Mouse (Mus musculus): ENCODE results near the gene Gabpb1. TPM values are rescaled to one million over a fixed set of nuclear protein-coding genes. Genes with fewer than 3 reads are reported as not detected.

Gabpb1 gene
- polyA plus RNA-seq, 1 experiment from 2014 or later, result 28.5 TPM

GRCm38 (mm10) chr2:126606688-126607062, 69.5 kb downstream of the Gabpb1 start:
- Histone ChIP-seq H3K27ac (no peak overlapping the region), H3K4me1 (replicated peaks) (peaks cover 18% of the 10 kb centered on the region), H3K27me3 (0 out of 2 replicates have a peak, but pooled peaks cover 2% of the 10 kb centered on the region), H3K36me3 (no peaks in the 10 kb centered on the region), H3K4me2 (no peak overlapping the region), H3K4me3 (replicated peaks) (no peak overlapping the region), H3K9ac (no peak overlapping the region), H3K9me3 (replicated peaks) (no peaks in the 10 kb centered on the region)
- 14% methylated on average over 4 of the region's 4 CpGs for WGBS (ENCODE audit: insufficient replicate concordance)
- no peak for DNase-seq
- no peak for ATAC-seq (ENCODE audit: low read depth)

GRCm38 (mm10) chr2:126606061-126606687, 70.0 kb downstream of the Gabpb1 start:
- Histone ChIP-seq H3K9ac (no peak overlapping the region), H3K27me3 (0 out of 2 replicates have a peak, but pooled peaks cover 2% of the 10 kb centered on the region), H3K27ac (no peak overlapping the region), H3K4me3 (replicated peaks) (no peak overlapping the region), H3K36me3 (no peaks in the 10 kb centered on the region), H3K9me3 (replicated peaks) (no peaks in the 10 kb centered on the region), H3K4me2 (no peak overlapping the region), H3K4me1 (replicated peaks) (peaks cover 18% of the 10 kb centered on the region)
- 64% methylated on average over 15 of the region's 15 CpGs for WGBS (ENCODE audit: insufficient replicate concordance)
- DNase-seq, result no peak
- no peak for ATAC-seq (ENCODE audit: low read depth)

- Histone ChIP-seq H3K9me3 (replicated peaks) (no peaks in the 10 kb centered on the region), H3K4me2 (no peak overlapping the region), H3K36me3 (no peaks in the 10 kb centered on the region), H3K4me3 (replicated peaks) (no peak overlapping the region), H3K4me1 (replicated peaks) (peaks cover 23% of the 10 kb centered on the region), H3K27me3 (0 out of 2 replicates have a peak, but pooled peaks cover 5% of the 10 kb centered on the region), H3K9ac (no peak overlapping the region), H3K27ac (no peak overlapping the region)
- 27% methylated on average over 14 of the region's 14 CpGs for WGBS (ENCODE audit: insufficient replicate concordance)
- ATAC-seq (ENCODE audit: low read depth) (no peak), DNase-seq (no peak)
Measured at GRCm38 (mm10) chr2:126601918-126602600, 74.1 kb downstream of the Gabpb1 start.

GRCm38 (mm10) chr2:126600533-126600932, 75.6 kb downstream of the Gabpb1 start:
- no peak for ATAC-seq (ENCODE audit: low read depth)

GRCm38 (mm10) chr2:126599005-126599404, 77.1 kb downstream of the Gabpb1 start:
- Histone ChIP-seq H3K4me1 (replicated peaks) (peaks cover 26% of the 10 kb centered on the region), H3K36me3 (no peaks in the 10 kb centered on the region), H3K27ac (no peak overlapping the region), H3K4me2 (no peak overlapping the region), H3K27me3 (0 out of 2 replicates have a peak, but pooled peaks cover 3% of the 10 kb centered on the region), H3K4me3 (replicated peaks) (no peak overlapping the region), H3K9ac (no peak overlapping the region), H3K9me3 (replicated peaks) (no peaks in the 10 kb centered on the region)
- DNase-seq, result no peak
- WGBS (ENCODE audit: insufficient replicate concordance), result 13% methylated on average over 3 of the region's 3 CpGs
- no peak for ATAC-seq (ENCODE audit: low read depth)

More at GRCm38 (mm10) chr2:126600533-126600932, 75.6 kb downstream of the Gabpb1 start:
- H3K27ac ChIP-seq, result no peak overlapping the region
- WGBS (ENCODE audit: insufficient replicate concordance), result 58% methylated on average over 14 of the region's 14 CpGs
- no peak overlapping the region for H3K9ac ChIP-seq
- 0 out of 2 replicates have a peak, but pooled peaks cover 3% of the 10 kb centered on the region for H3K27me3 ChIP-seq
- no peaks in the 10 kb centered on the region for H3K9me3 ChIP-seq (replicated peaks)
- no peak overlapping the region for H3K4me2 ChIP-seq
- peaks cover 22% of the 10 kb centered on the region for H3K4me1 ChIP-seq (replicated peaks)
- no peak overlapping the region for H3K4me3 ChIP-seq (replicated peaks)
- H3K36me3 ChIP-seq, result no peaks in the 10 kb centered on the region
- no peak for DNase-seq

- no peak overlapping the region for H3K27ac ChIP-seq
- ATAC-seq (ENCODE audit: low read depth) (no peak), DNase-seq (no peak)
- no peaks in the 10 kb centered on the region for H3K9me3 ChIP-seq (replicated peaks)
- whole genome bisulfite sequencing (ENCODE audit: insufficient replicate concordance), result 70% methylated on average over 2 of the region's 2 CpGs
- H3K36me3 ChIP-seq, result no peaks in the 10 kb centered on the region
- 0 out of 2 replicates have a peak, but pooled peaks cover 3% of the 10 kb centered on the region for H3K27me3 ChIP-seq
- H3K9ac ChIP-seq, result no peak overlapping the region
- peaks cover 27% of the 10 kb centered on the region for H3K4me1 ChIP-seq (replicated peaks)
- H3K4me3 ChIP-seq (replicated peaks), result no peak overlapping the region
- H3K4me2 ChIP-seq, result no peak overlapping the region
Measured at GRCm38 (mm10) chr2:126598359-126598758, 77.8 kb downstream of the Gabpb1 start.

GRCm38 (mm10) chr2:126597279-126598241, 78.6 kb downstream of the Gabpb1 start:
- no peak overlapping the region; the same call in 1 of the 2 replicates for H3K4me3 ChIP-seq (replicated peaks)
- no peaks in the 10 kb centered on the region for H3K36me3 ChIP-seq
- DNase-seq (no peak), ATAC-seq (ENCODE audit: low read depth) (0 out of 2 replicates have a peak, but pooled peaks have one; percentile 30)
- H3K27me3 ChIP-seq, result 0 out of 2 replicates have a peak, but pooled peaks cover 3% of the 10 kb centered on the region
- peaks cover 26% of the 10 kb centered on the region for H3K4me1 ChIP-seq (replicated peaks)
- peak overlapping the region; percentile 38 for H3K4me2 ChIP-seq
- WGBS (ENCODE audit: insufficient replicate concordance), result 68% methylated on average over 20 of the region's 20 CpGs
- no peaks in the 10 kb centered on the region for H3K9me3 ChIP-seq (replicated peaks)
- H3K27ac ChIP-seq, result no peak overlapping the region
- H3K9ac ChIP-seq, result no peak overlapping the region

- 78% methylated on average over 7 of the region's 7 CpGs for WGBS (ENCODE audit: insufficient replicate concordance)
- Histone ChIP-seq H3K4me3 (replicated peaks) (no peak overlapping the region), H3K9me3 (replicated peaks) (no peaks in the 10 kb centered on the region), H3K36me3 (no peaks in the 10 kb centered on the region), H3K9ac (no peak overlapping the region), H3K27ac (no peak overlapping the region), H3K4me2 (no peak overlapping the region), H3K27me3 (0 out of 2 replicates have a peak, but pooled peaks cover 3% of the 10 kb centered on the region), H3K4me1 (replicated peaks) (peaks cover 22% of the 10 kb centered on the region)
- no peak for ATAC-seq (ENCODE audit: low read depth)
- no peak for DNase-seq
Measured at GRCm38 (mm10) chr2:126596347-126597072, 79.6 kb downstream of the Gabpb1 start.

GRCm38 (mm10) chr2:126593831-126594610, 82.1 kb downstream of the Gabpb1 start:
- peak overlapping the region; percentile 0; the same call in 1 of the 2 replicates for H3K9ac ChIP-seq

GRCm38 (mm10) chr2:126591304-126591703, 84.8 kb downstream of the Gabpb1 start:
- Histone ChIP-seq H3K4me2 (no peak overlapping the region), H3K27me3 (no peaks in the 10 kb centered on the region), H3K9ac (no peak overlapping the region), H3K9me3 (replicated peaks) (no peaks in the 10 kb centered on the region), H3K27ac (no peak overlapping the region), H3K4me1 (replicated peaks) (peaks cover 5% of the 10 kb centered on the region; the same call in 1 of the 2 replicates), H3K4me3 (replicated peaks) (no peak overlapping the region), H3K36me3 (peaks cover 19% of the 10 kb centered on the region; the same call in 1 of the 2 replicates)
- ATAC-seq (ENCODE audit: low read depth), result no peak
- 69% methylated on average over 4 of the region's 4 CpGs for WGBS (ENCODE audit: insufficient replicate concordance)
- DNase-seq, result no peak

More at GRCm38 (mm10) chr2:126593831-126594610, 82.1 kb downstream of the Gabpb1 start:
- Histone ChIP-seq H3K9me3 (replicated peaks) (no peaks in the 10 kb centered on the region), H3K4me2 (peak overlapping the region; percentile 59), H3K36me3 (no peaks in the 10 kb centered on the region), H3K4me1 (replicated peaks) (peaks cover 19% of the 10 kb centered on the region), H3K27ac (no peak overlapping the region), H3K4me3 (replicated peaks) (peak overlapping the region; percentile 38), H3K27me3 (no peaks in the 10 kb centered on the region)
- ATAC-seq (ENCODE audit: low read depth) (peak; percentile 31; the same call in 1 of the 2 replicates), DNase-seq (peak; percentile 35)
- WGBS (ENCODE audit: insufficient replicate concordance), result 32% methylated on average over 26 of the region's 26 CpGs

Measured in liver, embryonic 13.5 days (tissue).